Mouse (Mus musculus) testis, adult 2 months (tissue): ENCODE measurements around the gene Col11a2. TPM values are rescaled to one million over a fixed set of nuclear protein-coding genes. Genes with fewer than 3 reads are reported as not detected.
A peak's percentile ranks its signal among the peaks of the same experiment; 100 is the strongest.

Experiments used
- H3K27ac ChIP-seq: fragments of 200-500 bp; 2 replicates; pipeline ENCODE4 v1.5.1; 2012; ENCODE audit warnings: low read depth, low read length; ENCODE audit not compliant: control insufficient read depth, insufficient read depth
- H3K27me3 ChIP-seq: fragments of 200-500 bp; 2 replicates; pipeline ENCODE4 v1.6.1; 2012; ENCODE audit warnings: mild to moderate bottlenecking, low read length, moderate library complexity; ENCODE audit not compliant: control insufficient read depth, insufficient read depth
- H3K36me3 ChIP-seq: fragments of 200-500 bp; 2 replicates; pipeline ENCODE4 v1.6.1; 2012; ENCODE audit warnings: mild to moderate bottlenecking, low read length; ENCODE audit not compliant: control insufficient read depth, insufficient read depth
- H3K4me1 ChIP-seq: fragments of 200-500 bp; 2 replicates; pipeline ENCODE4 v1.6.1; 2012; ENCODE audit warnings: low read length; ENCODE audit not compliant: control insufficient read depth, insufficient read depth
- H3K4me3 ChIP-seq: fragments of 200-500 bp; 2 replicates; pipeline ENCODE4 v1.5.1; 2012; ENCODE audit warnings: low read depth, mild to moderate bottlenecking, low read length, moderate library complexity, mixed read lengths; ENCODE audit not compliant: control insufficient read depth
- CTCF ChIP-seq: fragments of 200-500 bp; IDR thresholded peaks from 2 replicates; pipeline ENCODE4 v1.5.1; 2012; ENCODE audit warnings: low read depth, mild to moderate bottlenecking, inconsistent platforms, low read length, moderate library complexity; ENCODE audit not compliant: control insufficient read depth, insufficient read depth, insufficient replicate concordance
- POLR2A ChIP-seq: fragments of 200-500 bp; IDR thresholded peaks from 2 replicates; pipeline ENCODE4 v1.6.1; 2012; ENCODE audit warnings: low read depth, mild to moderate bottlenecking, inconsistent platforms, low read length, moderate library complexity; ENCODE audit not compliant: control insufficient read depth
- polyA plus RNA-seq: library from polyadenylated mRNA; depleted of rRNA; stranded (reverse); fragments of >200 nt; gene quantifications from 2 replicates; pipeline ENCODE4 v1.2.3, GENCODE M21; 2012

Col11a2 gene
- polyA plus RNA-seq, 1 experiment = 2.8 TPM

- no peaks in the 10 kb centered on the region for H3K27me3 ChIP-seq
- H3K4me3 ChIP-seq = peak overlapping the region; percentile 82
- peaks cover 28% of the 10 kb centered on the region for H3K4me1 ChIP-seq
- TF ChIP-seq POLR2A = peak; percentile 58; the same call in 1 of the 2 replicates
- no peak for TF ChIP-seq CTCF
- peak overlapping the region; percentile 93 for H3K27ac ChIP-seq
- no peaks in the 10 kb centered on the region; the same call in 1 of the 2 replicates for H3K36me3 ChIP-seq
These were observed 7.0 kb upstream of the Col11a2 start for GRCm38 (mm10) chr17:34032174-34032632.

DNA sequence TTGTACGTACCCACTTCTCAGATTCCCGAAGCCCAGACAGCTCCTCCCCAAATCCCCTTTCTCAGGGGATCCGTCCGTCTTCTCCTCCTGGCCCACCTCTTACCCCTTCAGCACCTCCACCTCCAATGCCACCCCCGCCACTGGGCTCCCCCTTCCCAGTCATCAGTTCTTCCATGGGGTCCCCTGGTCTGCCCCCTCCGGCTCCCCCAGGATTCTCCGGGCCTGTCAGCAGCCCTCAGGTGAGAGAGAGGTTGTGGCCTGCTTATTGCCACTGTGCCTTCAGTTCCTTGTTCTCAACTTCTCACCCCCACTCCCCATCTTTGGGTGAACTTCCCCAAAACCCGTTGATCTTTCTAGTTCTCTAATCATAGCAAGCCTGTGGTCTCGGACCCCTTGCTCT lies 6.4 kb upstream of the Col11a2 start:
- Histone ChIP-seq H3K4me3 (peak overlapping the region; percentile 82), H3K4me1 (peaks cover 23% of the 10 kb centered on the region), H3K36me3 (no peaks in the 10 kb centered on the region; the same call in 1 of the 2 replicates), H3K27ac (peak overlapping the region; percentile 93), H3K27me3 (no peaks in the 10 kb centered on the region)
- no peak for TF ChIP-seq POLR2A
- no peak for TF ChIP-seq CTCF

DNA sequence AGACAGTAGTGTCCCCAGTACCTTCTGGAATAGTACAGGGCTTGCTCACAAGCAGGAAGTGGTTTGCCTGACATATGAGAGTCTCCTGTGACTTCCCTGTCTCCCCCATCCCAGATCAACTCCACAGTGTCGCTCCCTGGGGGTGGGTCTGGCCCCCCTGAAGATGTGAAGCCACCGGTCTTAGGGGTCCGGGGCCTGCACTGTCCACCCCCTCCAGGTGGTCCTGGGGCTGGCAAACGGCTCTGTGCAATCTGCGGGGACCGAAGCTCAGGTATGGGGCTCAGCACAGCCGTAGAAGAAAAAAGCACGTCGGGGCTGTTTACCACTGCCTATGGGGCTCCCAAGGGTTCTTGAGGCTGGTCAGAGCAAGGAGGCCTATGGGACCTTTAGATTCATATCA lies 5.8 kb upstream of the Col11a2 start:
- no peaks in the 10 kb centered on the region; the same call in 1 of the 2 replicates for H3K36me3 ChIP-seq
- H3K4me1 ChIP-seq = peaks cover 17% of the 10 kb centered on the region
- no peaks in the 10 kb centered on the region for H3K27me3 ChIP-seq
- TF ChIP-seq POLR2A = no peak
- no peak for TF ChIP-seq CTCF
- H3K27ac ChIP-seq = no peak overlapping the region
- peak overlapping the region; percentile 82; the same call in 1 of the 2 replicates for H3K4me3 ChIP-seq

GRCm38 (mm10) chr17:34034064-34034463 lies 5.2 kb upstream of the Col11a2 start:
- TF ChIP-seq CTCF (peak; percentile 50; the same call in 1 of the 2 replicates), POLR2A (peak; percentile 31; the same call in 1 of the 2 replicates)
- H3K4me1 ChIP-seq = peaks cover 23% of the 10 kb centered on the region
- H3K27ac ChIP-seq = no peak overlapping the region
- no peak overlapping the region for H3K4me3 ChIP-seq
- no peaks in the 10 kb centered on the region for H3K27me3 ChIP-seq
- H3K36me3 ChIP-seq = no peaks in the 10 kb centered on the region; the same call in 1 of the 2 replicates

DNA sequence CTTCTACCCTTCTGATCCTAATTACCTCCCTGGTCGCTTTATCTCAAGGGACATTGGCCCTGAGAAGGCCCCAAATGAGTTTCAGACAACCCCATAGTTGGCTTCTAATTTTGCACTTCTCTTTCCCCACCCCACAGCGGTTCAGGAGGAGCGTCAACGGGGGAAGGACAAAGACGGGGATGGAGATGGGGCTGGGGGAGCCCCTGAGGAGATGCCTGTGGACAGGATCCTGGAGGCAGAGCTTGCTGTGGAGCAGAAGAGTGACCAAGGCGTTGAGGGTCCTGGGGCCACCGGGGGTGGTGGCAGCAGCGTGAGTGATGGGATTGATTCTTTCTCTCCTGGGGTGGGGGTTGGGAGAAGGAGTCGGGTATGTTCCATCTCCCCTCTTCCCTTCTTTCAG lies 3.7 kb upstream of the Col11a2 start:
- H3K4me1 ChIP-seq = peaks cover 28% of the 10 kb centered on the region
- H3K27me3 ChIP-seq = no peaks in the 10 kb centered on the region
- H3K27ac ChIP-seq = no peak overlapping the region
- H3K36me3 ChIP-seq = no peaks in the 10 kb centered on the region; the same call in 1 of the 2 replicates
- H3K4me3 ChIP-seq = no peak overlapping the region
- TF ChIP-seq CTCF (no peak), POLR2A (no peak)

DNA sequence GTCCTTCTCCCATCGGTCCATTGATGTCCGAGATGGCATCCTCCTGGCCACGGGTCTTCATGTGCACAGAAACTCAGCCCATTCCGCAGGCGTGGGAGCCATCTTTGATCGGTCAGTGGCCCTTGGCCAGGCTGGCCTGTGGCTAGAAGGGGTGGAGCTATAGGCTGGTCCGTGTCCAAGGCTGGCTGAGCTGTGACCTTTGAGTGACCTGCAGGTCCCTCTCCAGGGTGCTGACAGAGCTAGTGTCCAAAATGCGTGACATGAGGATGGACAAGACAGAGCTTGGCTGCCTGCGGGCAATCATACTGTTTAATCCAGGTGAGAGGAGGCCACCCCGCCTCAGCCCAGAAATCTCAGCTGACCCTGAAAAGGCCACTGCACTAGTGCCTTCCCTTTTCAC lies 2.6 kb upstream of the Col11a2 start:
- Histone ChIP-seq H3K36me3 (no peaks in the 10 kb centered on the region; the same call in 1 of the 2 replicates), H3K4me3 (no peak overlapping the region), H3K27me3 (no peaks in the 10 kb centered on the region), H3K4me1 (peaks cover 24% of the 10 kb centered on the region), H3K27ac (no peak overlapping the region)
- no peak for TF ChIP-seq POLR2A
- TF ChIP-seq CTCF = no peak

- Histone ChIP-seq H3K4me3 (no peak overlapping the region), H3K27me3 (no peaks in the 10 kb centered on the region), H3K4me1 (peaks cover 24% of the 10 kb centered on the region), H3K27ac (no peak overlapping the region), H3K36me3 (no peaks in the 10 kb centered on the region; the same call in 1 of the 2 replicates)
- no peak for TF ChIP-seq POLR2A
- TF ChIP-seq CTCF = no peak
These were observed 2.0 kb upstream of the Col11a2 start for GRCm38 (mm10) chr17:34037241-34037640.

- Histone ChIP-seq H3K27ac (no peak overlapping the region), H3K27me3 (no peaks in the 10 kb centered on the region), H3K4me3 (no peak overlapping the region), H3K36me3 (no peaks in the 10 kb centered on the region; the same call in 1 of the 2 replicates), H3K4me1 (peaks cover 14% of the 10 kb centered on the region)
- TF ChIP-seq POLR2A (no peak), CTCF (no peak)
These were observed 797 bp upstream of the Col11a2 start for GRCm38 (mm10) chr17:34038440-34038839.
